Mouse (Mus musculus) neural tube, embryonic 11.5 days (tissue): ENCODE results near the gene Rpl23. TPM values are rescaled to one million over a fixed set of nuclear protein-coding genes. Genes with fewer than 3 reads are reported as not detected.
A peak's percentile ranks its signal among the peaks of the same experiment; 100 is the strongest.

ENCODE experiments used
- ATAC-seq: fragments of 200-750 bp; cut with Nextera tagmentation; 2 replicates; pipeline ENCODE4 v1.8.0; 2017; ENCODE audit warnings: moderate number of reproducible peaks, mild to moderate bottlenecking, moderate TSS enrichment, moderate library complexity; ENCODE audit not compliant: insufficient read depth, low FRiP score, low TSS enrichment
- DNase-seq: peaks from one replicate; pipeline ENCODE4 v3.0.0-alpha.2; 2015; ENCODE audit warnings: low spot score
- H3K27ac ChIP-seq: fragments of 300-500 bp; sonication (generic); 2 replicates; pipeline ENCODE4 v1.5.1; 2014; ENCODE audit warnings: low read depth, mild to moderate bottlenecking, low read length
- H3K27me3 ChIP-seq: fragments of 300-500 bp; sonication (generic); 2 replicates; pipeline ENCODE4 v1.6.1; 2014; ENCODE audit warnings: mild to moderate bottlenecking, low read length, mixed read lengths; ENCODE audit not compliant: control insufficient read depth, insufficient read depth
- H3K36me3 ChIP-seq: fragments of 300-500 bp; sonication (generic); 2 replicates; pipeline ENCODE4 v1.6.1; 2014; ENCODE audit warnings: mild to moderate bottlenecking, low read length, moderate library complexity, mixed read lengths; ENCODE audit not compliant: control insufficient read depth, insufficient read depth
- H3K4me1 ChIP-seq: fragments of 300-500 bp; sonication (generic); 2 replicates; pipeline ENCODE4 v1.6.1; 2014; ENCODE audit warnings: low read length, mixed read lengths; ENCODE audit not compliant: control insufficient read depth, insufficient read depth
- H3K4me2 ChIP-seq: fragments of 300-500 bp; sonication (generic); 2 replicates; pipeline ENCODE4 v1.6.1; 2014; ENCODE audit warnings: low read depth, mild to moderate bottlenecking, moderate library complexity
- H3K4me3 ChIP-seq: fragments of 300-500 bp; sonication (generic); 2 replicates; pipeline ENCODE4 v1.5.1; 2014; ENCODE audit warnings: low read depth, low read length
- H3K9ac ChIP-seq: fragments of 300-500 bp; sonication (generic); 2 replicates; pipeline ENCODE4 v1.6.1; 2014; ENCODE audit warnings: mild to moderate bottlenecking, low read length
- H3K9me3 ChIP-seq: fragments of 300-500 bp; sonication (generic); 2 replicates; pipeline ENCODE4 v1.6.1; 2016; ENCODE audit warnings: low read length; ENCODE audit not compliant: control insufficient read depth
- WGBS: fragments of 180-500 bp; shearing (Covaris S2); extraction: QIAGEN DNeasy Blood & Tissue Kit; methylation state at CpG from one replicate; pipeline ENCODE4 v1.1.7; 2014; 5-methylcytosine and 5-hydroxymethylcytosine counted together
- polyA plus RNA-seq: library from polyadenylated mRNA; unstranded; fragments of >200 nt; fragmentation: Nextera tagmentation; extraction: Ambion mirVana; gene quantifications from 2 replicates; pipeline ENCODE4 v1.2.1, GENCODE M21; 2014

Gene Rpl23
- polyA plus RNA-seq, 1 experiment from 2014 or later = 457 TPM

DNA sequence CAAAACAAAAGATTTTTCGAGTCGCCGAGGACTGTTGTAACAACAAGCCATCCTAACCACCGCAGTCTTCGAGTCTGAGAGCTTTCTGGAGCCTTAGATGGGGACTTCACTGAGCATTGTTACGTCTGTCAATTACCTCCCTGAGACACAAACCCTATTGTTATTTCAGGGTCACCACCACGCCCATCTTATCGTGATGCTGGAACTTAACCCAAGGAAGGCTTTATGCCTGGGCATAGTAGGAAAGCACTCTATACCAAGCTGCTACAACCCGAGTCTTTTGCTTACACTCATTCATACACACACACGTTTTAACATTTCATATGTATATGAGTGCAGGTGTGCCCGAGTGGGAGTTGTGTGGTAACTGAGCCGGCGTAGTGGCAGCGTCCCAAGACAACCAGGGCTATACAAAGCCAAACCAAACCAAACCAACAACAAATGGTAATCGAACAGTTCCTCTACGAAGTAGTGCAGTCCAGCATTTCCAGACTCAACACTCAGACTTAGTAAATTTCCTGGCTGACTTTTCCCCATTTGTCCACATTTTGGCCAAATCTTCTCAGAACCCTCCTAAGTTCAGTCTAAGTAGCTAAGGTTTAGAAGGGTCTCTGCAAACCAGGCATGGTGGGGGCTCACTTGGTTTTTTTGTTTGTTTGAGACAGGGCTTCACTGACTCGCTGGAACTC lies 6.3 kb downstream of the Rpl23 start, which contains the start of gene 1700001P01Rik:
TSS of gene 1700001P01Rik (minus strand) at position 111 of the 689 bp plus-strand sequence.
- ATAC-seq = no peak
- 51% methylated on average over 17 of the region's 17 CpGs for WGBS
- DNase-seq = no peak
- Histone ChIP-seq H3K27me3 (no peaks in the 10 kb centered on the region), H3K4me1 (peaks cover 12% of the 10 kb centered on the region), H3K36me3 (peaks cover 31% of the 10 kb centered on the region), H3K27ac (no peak within 1 kb of the TSS), H3K4me2 (no peak within 1 kb of the TSS), H3K9me3 (no peaks in the 10 kb centered on the region), H3K4me3 (no peak within 1 kb of the TSS), H3K9ac (no peak within 1 kb of the TSS)

DNA sequence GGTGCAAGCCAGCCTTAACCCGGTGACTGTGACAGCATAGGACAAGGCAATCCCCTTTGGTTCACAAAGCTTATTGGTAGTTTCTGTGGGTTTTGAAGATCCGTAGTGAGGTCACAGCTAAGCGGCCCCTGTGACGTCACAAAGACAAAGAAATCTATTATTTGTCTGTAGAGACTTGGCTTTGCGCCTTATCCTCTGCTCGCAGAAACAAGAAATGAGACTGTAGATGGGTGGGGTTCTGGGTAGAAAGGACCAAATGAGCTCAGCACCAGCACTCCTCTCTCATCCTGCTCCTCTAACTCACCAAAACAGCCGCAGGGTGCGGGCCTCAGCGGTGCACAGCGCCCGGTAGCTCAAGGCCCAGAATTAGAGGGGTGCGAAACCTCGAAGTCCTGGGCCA lies 7.1 kb downstream of the Rpl23 start:
- Histone ChIP-seq H3K4me3 (no peak overlapping the region), H3K4me2 (no peak overlapping the region), H3K27me3 (no peaks in the 10 kb centered on the region), H3K9ac (no peak overlapping the region), H3K4me1 (peaks cover 5% of the 10 kb centered on the region), H3K36me3 (peaks cover 26% of the 10 kb centered on the region), H3K27ac (no peak overlapping the region), H3K9me3 (no peaks in the 10 kb centered on the region)
- WGBS = 74% methylated on average over 13 of the region's 13 CpGs
- no peak for ATAC-seq
- DNase-seq = no peak

DNA sequence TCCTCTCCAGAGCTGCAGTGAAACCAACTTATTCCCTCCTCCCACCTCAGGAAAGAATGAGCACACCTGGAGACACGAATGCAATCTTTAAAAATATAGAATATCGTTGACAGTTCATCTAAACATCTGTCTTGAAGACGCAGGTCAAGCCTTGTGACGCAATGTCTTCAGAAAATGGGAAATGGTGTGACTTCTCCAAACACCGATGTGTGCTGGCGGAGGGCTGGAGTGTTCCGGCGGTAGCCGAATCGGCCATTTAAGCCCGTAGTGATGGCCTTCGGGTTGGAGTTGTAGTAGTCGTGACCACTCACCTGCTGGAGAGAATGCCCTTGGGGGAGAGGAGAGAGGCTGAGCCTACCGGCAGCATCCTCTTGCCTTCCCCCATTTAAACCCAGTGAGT lies 10.8 kb downstream of the Rpl23 start:
- WGBS = 85% methylated on average over 14 of the region's 14 CpGs
- no peak overlapping the region for H3K9ac ChIP-seq
- no peak overlapping the region for H3K4me3 ChIP-seq
- H3K27me3 ChIP-seq = no peaks in the 10 kb centered on the region
- H3K9me3 ChIP-seq = no peaks in the 10 kb centered on the region
- H3K4me1 ChIP-seq = peaks cover 3% of the 10 kb centered on the region; the same call in 1 of the 2 replicates
- no peak overlapping the region for H3K27ac ChIP-seq
- ATAC-seq (no peak), DNase-seq (no peak)
- H3K4me2 ChIP-seq = no peak overlapping the region
- no peaks in the 10 kb centered on the region for H3K36me3 ChIP-seq

DNA sequence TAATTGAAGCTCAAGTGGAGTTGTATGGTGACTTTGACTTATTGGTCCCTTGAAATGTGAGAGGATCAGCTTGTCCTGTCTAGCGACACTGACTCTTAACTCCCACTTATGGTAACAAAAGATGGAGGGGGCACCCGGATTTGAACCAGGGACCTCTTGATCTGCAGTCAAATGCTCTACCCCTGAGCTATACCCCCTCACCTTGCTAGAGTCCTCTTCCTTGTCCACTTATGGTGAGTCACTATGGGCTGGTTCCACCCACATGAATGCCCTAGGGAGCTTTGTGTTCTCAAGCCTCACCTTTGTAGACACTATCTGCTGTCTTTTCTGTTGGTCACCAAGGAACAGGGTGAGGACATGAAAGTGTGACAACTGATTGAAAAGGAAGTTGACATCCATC lies 12.5 kb downstream of the Rpl23 start:
- 36% methylated on average over 2 of the region's 2 CpGs for WGBS
- no peaks in the 10 kb centered on the region for H3K9me3 ChIP-seq
- H3K4me2 ChIP-seq = no peak overlapping the region
- ATAC-seq = no peak
- no peaks in the 10 kb centered on the region for H3K36me3 ChIP-seq
- H3K27me3 ChIP-seq = no peaks in the 10 kb centered on the region
- DNase-seq = no peak
- no peak overlapping the region for H3K4me3 ChIP-seq
- peaks cover 8% of the 10 kb centered on the region; the same call in 1 of the 2 replicates for H3K4me1 ChIP-seq
- H3K27ac ChIP-seq = no peak overlapping the region
- H3K9ac ChIP-seq = no peak overlapping the region

DNA sequence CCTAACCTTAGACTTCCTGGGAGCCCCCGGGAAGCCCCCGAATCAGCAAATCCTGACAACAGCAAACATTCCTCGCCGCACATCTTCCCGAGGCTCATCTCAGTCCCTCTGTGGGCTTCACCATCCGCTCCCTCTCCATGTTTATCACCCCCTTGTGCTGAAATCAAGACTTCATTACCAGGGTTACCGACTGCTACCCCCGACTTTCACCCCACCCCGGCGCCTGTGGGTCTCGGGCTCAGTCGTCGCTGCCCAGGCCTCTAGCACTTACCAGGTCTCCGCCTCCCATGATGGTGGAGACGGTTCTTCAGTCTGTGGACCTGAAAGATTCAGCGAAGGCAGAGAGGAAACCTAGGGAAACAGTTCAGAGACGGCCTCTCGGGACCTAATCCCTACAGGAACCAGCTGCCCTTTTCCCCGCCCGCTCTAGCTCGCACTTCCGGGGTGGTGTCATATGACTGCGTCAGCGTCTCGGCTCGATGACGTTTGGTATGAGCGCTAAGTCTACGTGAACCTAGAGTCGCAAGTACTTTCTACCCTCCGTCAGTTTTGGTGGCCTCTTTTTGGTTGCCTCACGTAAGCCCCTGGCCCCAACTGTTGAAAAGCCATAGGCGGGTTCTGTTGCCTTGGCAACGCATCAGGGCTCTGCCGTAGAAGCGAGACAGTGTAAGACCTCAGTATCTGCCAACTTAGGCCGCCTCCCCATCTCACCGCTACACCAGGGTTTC lies 15.9 kb downstream of the Rpl23 start, which contains the start of gene Cwc25:
TSS of gene Cwc25 (minus strand) at position 403 of the 728 bp plus-strand sequence.
- 1% methylated on average over 38 of the region's 38 CpGs for WGBS
- peaks cover 8% of the 10 kb centered on the region; the same call in 1 of the 2 replicates for H3K4me1 ChIP-seq
- H3K27ac ChIP-seq = peak within 1 kb of the TSS; percentile 72
- H3K9ac ChIP-seq = peak within 1 kb of the TSS; percentile 80
- ATAC-seq (peak; percentile 75), DNase-seq (peak; percentile 97)
- no peaks in the 10 kb centered on the region for H3K27me3 ChIP-seq
- H3K4me3 ChIP-seq = peak within 1 kb of the TSS; percentile 85
- H3K9me3 ChIP-seq = no peaks in the 10 kb centered on the region
- H3K36me3 ChIP-seq = peaks cover 8% of the 10 kb centered on the region
- H3K4me2 ChIP-seq = peak within 1 kb of the TSS; percentile 74

DNA sequence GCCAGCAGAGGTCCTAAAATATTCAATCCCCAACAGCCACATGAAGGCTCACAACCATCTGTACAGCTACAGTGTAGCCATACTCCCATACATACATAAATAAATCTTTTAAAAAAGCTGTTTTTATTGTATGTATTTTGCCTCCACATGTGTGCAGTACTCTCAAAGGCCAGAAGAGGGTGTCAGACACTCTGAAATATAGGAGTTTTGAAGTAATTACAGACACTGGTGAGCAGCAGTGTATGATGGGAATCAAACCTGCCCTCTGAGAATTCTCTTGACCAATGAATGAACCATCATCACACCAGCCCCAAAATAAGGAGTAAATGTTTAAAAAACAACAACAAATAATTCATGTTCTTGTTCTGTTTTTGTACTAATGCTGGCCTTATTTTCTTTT lies 20.6 kb downstream of the Rpl23 start:
- peaks cover 8% of the 10 kb centered on the region; the same call in 1 of the 2 replicates for H3K4me1 ChIP-seq
- peaks cover 10% of the 10 kb centered on the region for H3K36me3 ChIP-seq
- DNase-seq = no peak
- H3K4me3 ChIP-seq = no peak overlapping the region
- no peak for ATAC-seq
- H3K9me3 ChIP-seq = no peaks in the 10 kb centered on the region
- H3K27ac ChIP-seq = no peak overlapping the region
- H3K4me2 ChIP-seq = no peak overlapping the region
- H3K9ac ChIP-seq = no peak overlapping the region
- H3K27me3 ChIP-seq = no peaks in the 10 kb centered on the region

DNA sequence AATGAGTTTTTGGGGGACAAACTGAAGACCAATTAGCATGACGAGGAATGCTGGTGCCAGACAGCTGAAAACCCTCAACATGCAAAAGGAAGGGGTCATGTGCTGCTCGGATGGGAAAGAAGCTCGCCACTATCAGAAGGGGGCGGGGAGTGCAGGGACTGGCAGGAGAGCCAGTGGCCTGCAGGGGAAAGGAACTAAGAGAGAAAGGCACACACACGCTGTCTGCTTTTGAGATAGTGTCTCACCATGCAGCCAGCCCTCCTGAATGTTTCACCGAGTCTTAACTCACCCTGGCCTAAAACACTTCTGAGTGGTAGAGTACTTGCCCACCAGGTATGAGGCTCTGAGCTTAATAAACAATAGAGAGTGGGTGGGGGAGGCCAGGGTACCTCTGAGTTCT lies 23.3 kb downstream of the Rpl23 start:
- no peaks in the 10 kb centered on the region for H3K9me3 ChIP-seq
- DNase-seq (no peak), ATAC-seq (no peak)
- H3K4me3 ChIP-seq = no peak overlapping the region
- H3K4me2 ChIP-seq = no peak overlapping the region
- no peaks in the 10 kb centered on the region for H3K4me1 ChIP-seq
- WGBS = 88% methylated on average over 6 of the region's 6 CpGs
- H3K27me3 ChIP-seq = no peaks in the 10 kb centered on the region
- peaks cover 12% of the 10 kb centered on the region for H3K36me3 ChIP-seq
- no peak overlapping the region for H3K27ac ChIP-seq
- H3K9ac ChIP-seq = no peak overlapping the region; the same call in 1 of the 2 replicates

DNA sequence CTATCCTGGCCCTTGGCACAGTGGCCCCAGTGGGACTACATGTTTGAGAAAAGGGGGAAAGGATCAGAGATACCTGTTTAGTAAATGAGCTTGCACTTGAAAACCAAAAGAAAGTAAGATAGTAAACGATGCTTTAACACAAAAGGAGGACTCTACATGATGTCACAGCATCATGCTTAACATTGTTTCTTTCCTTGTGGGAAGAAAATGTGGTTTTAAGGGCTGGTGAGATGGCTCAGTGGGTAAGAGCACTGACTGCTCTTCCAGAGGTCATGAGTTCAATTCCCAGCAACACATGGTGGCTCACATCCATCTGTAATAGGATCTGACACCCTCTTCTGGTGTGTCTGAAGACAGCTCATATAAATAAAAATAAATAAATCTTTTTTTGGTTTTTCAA lies 24.1 kb downstream of the Rpl23 start:
- no peak overlapping the region for H3K4me3 ChIP-seq
- no peak for ATAC-seq
- no peak for DNase-seq
- 87% methylated on average over 1 of the region's 1 CpGs for WGBS
- no peaks in the 10 kb centered on the region for H3K9me3 ChIP-seq
- no peaks in the 10 kb centered on the region for H3K4me1 ChIP-seq
- H3K27ac ChIP-seq = no peak overlapping the region
- peaks cover 14% of the 10 kb centered on the region for H3K36me3 ChIP-seq
- no peak overlapping the region for H3K9ac ChIP-seq
- no peaks in the 10 kb centered on the region for H3K27me3 ChIP-seq
- no peak overlapping the region for H3K4me2 ChIP-seq

DNA sequence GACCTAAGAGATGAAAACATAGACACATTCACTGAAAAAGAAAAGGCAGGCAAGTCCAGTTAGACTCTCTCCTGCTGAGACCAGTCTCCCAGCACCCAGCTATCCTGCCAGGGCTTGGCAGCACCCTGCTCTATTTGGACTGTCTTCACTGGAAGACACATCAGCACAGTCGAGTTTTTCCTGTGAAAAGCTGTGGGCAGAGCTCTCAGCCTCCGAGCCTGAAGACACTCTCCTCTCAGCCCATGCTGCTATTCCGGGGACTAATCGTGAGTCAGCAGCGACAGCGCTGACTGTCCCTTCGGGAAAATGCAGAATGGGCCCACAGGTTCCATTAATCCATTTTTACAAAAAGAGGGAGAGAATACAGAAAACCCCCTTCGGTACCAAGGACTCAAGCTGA lies 29.0 kb downstream of the Rpl23 start:
- H3K27ac ChIP-seq = no peak overlapping the region
- H3K9ac ChIP-seq = no peak overlapping the region
- no peaks in the 10 kb centered on the region for H3K4me1 ChIP-seq
- H3K4me3 ChIP-seq = no peak overlapping the region
- no peak for ATAC-seq
- H3K9me3 ChIP-seq = no peaks in the 10 kb centered on the region
- DNase-seq = no peak
- peaks cover 20% of the 10 kb centered on the region for H3K36me3 ChIP-seq
- H3K4me2 ChIP-seq = no peak overlapping the region
- 91% methylated on average over 8 of the region's 8 CpGs for WGBS
- H3K27me3 ChIP-seq = no peaks in the 10 kb centered on the region
